Mouse (Mus musculus) small intestine, adult 2 months (tissue): ENCODE measurements around the gene Mansc1.

Experiments used
- CTCF ChIP-seq: fragments of 200-500 bp; IDR thresholded peaks from 2 replicates; pipeline ENCODE4 v1.5.1; 2012; ENCODE audit warnings: low read depth, mild to moderate bottlenecking, control low read depth, inconsistent platforms, low read length, moderate library complexity, mixed read lengths; ENCODE audit not compliant: insufficient replicate concordance, insufficient read length; ENCODE audit errors: extremely low read depth
- POLR2A ChIP-seq: fragments of 200-500 bp; IDR thresholded peaks from 2 replicates; pipeline ENCODE4 v1.6.1; 2012; ENCODE audit warnings: low read depth, mild to moderate bottlenecking, control low read depth, inconsistent platforms, low read length, moderate library complexity

- TF ChIP-seq CTCF (no peak), POLR2A (no peak)
Observed at GRCm38 (mm10) chr6:134636476-134636875, 4.2 kb upstream of the Mansc1 start.
